Mouse (Mus musculus): ENCODE measurements around the gene Cpeb3.
"Not testable (repeated sequence)": the region's sequence is repeated elsewhere in the genome, so short reads cannot be mapped to it uniquely, and the experiment has no call there.

Gene Cpeb3

GRCm38 (mm10) chr19:37208176-37208755, at the start of gene Cpeb3:
TSS of gene Cpeb3 (minus strand) at chr19:37208601.
- DNase-seq (ENCODE audit: low spot score) = peak; percentile 42

DNA sequence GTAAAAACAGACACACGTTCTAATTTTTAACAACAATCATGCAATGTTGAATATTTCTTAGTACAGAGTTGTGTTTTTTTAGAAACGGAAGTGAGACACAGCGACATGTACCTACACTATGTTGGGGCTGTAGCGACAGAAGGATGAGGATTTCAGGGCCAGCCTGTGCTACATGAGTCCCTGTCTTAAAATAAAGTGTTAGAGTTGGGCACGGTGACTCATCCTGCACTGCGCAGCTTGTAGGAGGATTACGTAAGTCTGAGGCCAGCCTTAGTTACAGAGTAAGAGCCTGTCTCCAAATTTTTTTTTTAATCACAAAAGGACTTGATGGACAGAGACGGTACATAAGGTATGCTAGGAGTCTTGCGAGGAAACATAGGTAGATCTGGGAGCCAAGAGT, 46.9 kb upstream of the Cpeb3 start:
- DNase-seq (ENCODE audit: low spot score) = no peak

DNA sequence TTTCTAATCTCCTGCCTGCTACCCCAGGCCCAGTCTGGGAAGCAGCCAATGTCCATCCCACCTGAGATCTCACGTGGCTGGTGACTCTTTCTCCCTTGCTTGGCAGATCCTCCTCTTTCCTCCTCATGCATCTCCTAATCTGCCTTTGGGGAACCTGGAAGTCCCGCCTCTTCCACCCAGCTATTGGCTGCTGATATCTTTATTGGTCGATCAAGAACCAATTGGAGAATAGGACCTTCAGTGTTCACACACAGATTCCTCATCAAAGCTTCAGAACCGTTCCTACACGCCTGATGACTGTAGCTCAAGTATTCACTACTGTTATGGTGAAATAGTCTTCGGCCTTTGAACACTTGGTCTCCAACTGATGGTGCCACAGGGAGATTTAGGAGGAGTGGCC, 43.7 kb upstream of the Cpeb3 start:
- DNase-seq (ENCODE audit: low spot score) = no peak

GRCm38 (mm10) chr19:37248199-37248598, 39.8 kb upstream of the Cpeb3 start:
- DNase-seq (ENCODE audit: low spot score) = no peak

DNA sequence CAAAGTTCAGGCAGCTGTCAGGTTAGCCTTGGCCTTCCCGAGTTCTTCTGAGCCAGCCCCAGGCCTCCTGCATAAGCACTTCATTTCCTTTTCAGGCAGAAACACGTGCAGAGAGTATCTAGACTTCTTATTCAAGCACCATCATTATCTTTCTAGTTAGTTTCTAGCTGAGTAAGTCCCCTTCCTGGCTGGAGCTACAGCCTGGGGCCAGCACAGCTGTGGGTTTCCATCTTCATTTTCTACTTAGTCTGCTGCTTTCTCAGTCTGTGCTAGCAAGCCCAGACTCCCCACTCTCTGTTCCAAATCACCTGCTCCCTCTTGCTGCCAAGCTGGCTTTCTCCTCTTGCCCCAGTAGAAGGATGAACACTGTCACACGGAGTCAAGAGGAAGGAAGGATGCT, 38.5 kb upstream of the Cpeb3 start:
- DNase-seq (ENCODE audit: low spot score) = no peak

DNA sequence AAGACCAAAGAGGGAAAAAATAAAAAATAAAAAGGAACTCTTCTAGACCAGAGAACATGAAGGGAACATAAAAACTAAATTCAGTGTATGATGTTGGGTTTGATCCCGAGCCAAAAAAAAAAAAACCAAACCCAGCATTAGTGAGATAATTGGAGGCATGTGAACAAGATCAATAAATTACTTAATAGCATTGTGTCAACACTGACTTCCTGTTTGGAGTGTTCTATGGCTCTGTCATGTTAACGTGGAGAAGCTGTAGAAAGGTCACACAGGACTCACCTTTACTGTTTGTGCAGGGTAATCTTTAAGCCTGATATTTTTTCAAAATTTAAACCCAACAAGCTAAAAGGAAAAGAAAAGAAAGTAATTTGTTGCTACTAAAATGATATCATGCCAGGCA, 34.3 kb upstream of the Cpeb3 start:
- DNase-seq (ENCODE audit: low spot score) = no peak

DNA sequence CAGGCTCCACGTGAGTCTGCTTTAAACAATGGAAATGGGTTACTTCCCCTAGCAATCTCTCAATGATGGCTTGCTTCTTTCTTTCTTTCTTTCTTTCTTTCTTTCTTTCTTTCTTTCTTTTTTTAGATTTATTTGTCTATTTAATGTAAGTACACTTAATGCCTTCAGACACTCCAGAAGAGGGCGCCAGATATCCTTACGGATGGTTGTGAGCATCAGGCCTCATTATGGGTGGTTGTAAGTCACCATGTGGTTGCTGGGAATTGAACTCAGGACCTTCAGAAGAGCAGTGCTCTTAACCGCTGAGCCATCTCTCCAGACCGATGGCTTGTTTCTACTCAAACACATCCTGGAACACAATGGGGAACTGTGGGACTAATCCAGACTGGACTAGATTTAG, 32.8 kb upstream of the Cpeb3 start:
- no peak for DNase-seq (ENCODE audit: low spot score)

GRCm38 (mm10) chr19:37239096-37239495, 30.7 kb upstream of the Cpeb3 start:
- peak; percentile 28 for DNase-seq (ENCODE audit: low spot score)

DNA sequence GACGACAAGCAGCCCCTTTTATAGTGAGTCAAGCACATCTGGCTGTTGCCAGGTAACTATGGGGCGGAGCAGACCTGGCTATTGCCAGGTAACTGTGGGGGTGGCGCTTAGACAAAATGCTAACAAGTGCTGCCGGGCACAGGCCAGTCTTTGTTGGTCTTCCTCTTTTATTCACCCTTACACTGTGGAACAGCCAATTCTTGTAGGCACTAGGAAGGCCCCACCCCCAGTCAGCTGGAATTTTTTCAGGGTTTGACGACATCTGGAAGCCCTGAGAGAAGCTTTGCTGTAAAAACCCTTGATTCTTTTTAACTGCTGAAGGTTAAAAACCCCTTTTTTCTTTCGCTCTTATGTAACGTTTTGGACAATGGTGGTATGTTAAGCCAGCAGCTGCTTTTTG, 30.2 kb upstream of the Cpeb3 start:
- peak; percentile 35 for DNase-seq (ENCODE audit: low spot score)

GRCm38 (mm10) chr19:37237712-37238437, 29.5 kb upstream of the Cpeb3 start:
- DNase-seq (ENCODE audit: low spot score) = peak; percentile 72

DNA sequence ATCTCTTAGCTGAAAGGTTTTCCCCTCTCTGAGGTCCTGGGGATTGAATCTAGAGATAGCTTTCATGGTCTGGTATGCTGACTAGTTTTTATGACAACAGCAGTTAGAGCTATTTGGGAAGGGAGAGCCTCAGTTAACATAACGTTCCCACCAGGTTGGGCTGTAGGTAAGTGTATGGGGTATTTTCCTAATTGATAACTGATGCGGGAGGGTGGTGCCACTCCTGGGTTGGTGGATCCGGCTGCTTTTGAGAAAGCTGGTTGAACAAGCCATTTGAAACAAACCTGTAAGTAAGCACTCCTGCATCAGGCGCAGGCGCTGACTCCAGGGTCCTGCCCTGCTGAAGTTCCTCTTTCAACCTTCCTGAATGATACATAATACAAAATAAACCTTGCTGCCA, 28.9 kb upstream of the Cpeb3 start:
- DNase-seq (ENCODE audit: low spot score) = peak; percentile 37

DNA sequence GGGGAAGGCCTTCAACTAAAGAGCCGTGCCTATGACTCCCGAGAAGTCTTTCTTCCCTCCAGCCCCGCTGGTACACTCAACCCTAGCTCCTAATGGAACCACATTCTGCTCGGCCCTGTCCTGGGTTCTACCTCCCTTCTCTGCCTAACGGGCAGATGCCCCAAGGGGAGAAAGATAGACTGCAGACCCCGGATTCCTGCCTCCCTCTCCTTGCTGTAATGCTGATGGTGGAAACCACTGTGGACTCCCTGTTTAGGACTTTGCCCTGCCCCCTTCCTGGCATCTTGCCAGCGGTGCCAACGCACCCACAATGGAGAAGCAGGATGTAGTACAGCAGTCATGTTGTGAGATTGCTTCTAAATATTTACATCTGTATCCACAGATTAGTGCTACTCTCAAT, 27.4 kb upstream of the Cpeb3 start:
- peak; percentile 54 for DNase-seq (ENCODE audit: low spot score)

DNA sequence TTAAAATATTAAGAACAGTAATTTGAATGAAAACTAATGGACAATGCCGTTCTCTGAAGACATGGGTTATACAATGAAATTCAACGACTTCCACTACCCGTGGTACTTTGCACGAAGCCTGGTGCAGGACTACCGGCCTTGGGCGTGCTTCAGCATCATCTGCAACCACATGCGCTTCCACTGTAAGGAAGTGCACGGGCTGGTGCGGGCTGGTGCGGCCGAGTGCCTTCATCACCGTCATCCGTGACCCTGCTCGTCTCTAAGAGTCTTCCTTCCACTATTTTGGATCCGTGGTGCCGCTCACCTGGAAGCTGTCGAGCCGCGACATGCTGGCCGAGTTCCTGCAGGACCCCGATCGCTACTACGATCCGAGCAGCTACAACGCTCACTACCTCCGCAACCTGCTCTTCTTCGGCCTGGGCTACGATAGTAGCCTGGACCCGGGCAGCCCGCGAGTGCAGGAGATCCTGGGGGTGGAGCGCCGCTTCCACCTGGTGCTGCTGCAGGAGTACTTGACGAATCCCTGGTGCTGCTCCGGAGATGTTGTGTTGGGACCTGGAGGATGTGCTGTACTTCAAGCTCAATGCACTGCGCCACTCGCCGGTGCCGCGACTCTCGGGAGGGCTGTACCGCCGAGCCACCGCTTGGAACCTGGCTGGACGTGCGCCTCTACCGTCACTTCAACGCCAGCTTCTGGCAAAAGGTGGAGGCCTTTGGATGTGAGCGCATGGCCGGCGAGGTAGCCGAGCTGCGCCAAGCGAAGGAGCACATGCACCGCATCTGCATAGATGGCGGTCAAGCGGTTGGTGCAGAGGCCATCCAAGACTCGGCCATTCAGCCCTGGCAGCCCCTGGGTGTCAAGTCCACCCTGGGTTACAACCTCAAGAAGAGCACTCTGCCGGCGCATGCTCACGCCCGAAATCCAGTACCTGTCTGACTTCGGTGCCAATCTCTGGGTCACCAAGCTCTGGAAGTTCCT, 25.4 kb upstream of the Cpeb3 start:
- DNase-seq (ENCODE audit: low spot score) = peak; percentile 43

GRCm38 (mm10) chr19:37232598-37232997, 24.2 kb upstream of the Cpeb3 start:
- DNase-seq (ENCODE audit: low spot score) = not testable (repeated sequence)

DNA sequence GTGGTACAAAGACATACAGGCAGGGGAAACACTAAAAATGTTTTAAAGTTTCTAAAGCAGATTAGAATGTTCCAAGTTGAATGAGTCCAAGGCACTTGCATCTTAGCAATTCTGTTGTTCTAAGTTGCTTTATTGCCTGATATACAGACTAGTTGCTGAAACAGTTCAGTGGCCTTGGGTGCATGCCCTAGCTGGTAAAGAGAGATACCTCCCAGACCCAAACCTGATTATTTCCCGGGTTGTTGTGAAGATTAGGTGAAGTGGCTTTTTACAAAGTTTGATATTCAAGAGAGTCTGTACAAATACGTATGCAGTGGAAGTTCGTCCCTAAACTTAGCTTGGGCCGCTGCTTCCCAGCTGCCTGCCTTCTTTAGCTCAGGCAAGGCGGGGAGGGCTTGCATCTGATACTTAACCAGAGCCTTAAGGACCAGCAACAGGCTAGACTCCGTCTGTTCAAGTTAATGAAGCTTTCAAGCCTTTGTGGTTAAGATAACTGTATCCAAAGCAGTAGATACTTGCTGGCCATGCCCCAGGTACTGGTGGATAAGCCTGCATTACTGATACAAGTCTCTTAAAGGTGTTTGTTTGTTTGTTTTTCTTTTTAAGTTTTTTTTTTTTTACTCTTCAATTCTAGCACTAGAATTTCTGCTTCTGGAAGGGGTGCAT, 16.9 kb upstream of the Cpeb3 start:
- DNase-seq (ENCODE audit: low spot score) = no peak

DNA sequence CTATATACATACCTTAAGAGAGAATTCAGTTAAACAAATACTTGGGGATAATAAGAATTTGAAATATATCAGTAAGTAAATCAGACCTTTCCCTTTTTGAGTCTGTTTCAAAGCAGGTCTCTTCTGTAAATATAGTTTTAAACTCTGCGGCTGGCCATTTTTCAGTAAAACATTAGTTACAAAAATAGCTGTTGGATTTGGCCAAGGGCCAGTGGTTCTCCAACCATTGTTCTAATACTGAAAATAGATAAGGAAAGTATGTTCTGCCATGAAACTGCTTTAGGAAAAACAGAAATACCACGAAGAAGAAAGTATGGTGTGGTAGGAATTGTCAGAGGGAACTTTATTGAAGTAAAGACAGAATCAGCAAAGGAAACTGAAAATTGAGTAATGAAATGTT, 6.3 kb upstream of the Cpeb3 start:
- no peak for DNase-seq (ENCODE audit: low spot score)

- no peak for DNase-seq (ENCODE audit: low spot score)
Measured at GRCm38 (mm10) chr19:37211416-37211815, 3.0 kb upstream of the Cpeb3 start.

DNA sequence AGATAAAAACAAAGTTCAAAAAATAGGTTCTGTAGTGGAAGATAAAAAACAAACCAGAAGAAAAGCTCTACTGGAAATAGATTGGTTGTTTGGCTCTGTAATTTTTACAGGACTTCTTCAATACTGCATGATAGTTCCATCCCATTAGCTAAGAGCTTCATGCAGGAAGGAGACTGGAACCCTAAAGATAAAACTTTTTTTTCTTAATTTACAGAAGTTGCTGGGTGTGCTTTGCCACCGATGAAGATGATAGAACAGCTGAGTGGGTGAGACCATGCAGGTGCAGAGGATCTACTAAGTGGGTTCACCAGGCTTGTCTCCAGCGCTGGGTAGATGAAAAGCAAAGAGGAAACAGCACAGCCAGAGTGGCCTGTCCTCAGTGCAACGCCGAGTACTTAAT, 2.1 kb upstream of the Cpeb3 start:
- DNase-seq (ENCODE audit: low spot score) = no peak

DNA sequence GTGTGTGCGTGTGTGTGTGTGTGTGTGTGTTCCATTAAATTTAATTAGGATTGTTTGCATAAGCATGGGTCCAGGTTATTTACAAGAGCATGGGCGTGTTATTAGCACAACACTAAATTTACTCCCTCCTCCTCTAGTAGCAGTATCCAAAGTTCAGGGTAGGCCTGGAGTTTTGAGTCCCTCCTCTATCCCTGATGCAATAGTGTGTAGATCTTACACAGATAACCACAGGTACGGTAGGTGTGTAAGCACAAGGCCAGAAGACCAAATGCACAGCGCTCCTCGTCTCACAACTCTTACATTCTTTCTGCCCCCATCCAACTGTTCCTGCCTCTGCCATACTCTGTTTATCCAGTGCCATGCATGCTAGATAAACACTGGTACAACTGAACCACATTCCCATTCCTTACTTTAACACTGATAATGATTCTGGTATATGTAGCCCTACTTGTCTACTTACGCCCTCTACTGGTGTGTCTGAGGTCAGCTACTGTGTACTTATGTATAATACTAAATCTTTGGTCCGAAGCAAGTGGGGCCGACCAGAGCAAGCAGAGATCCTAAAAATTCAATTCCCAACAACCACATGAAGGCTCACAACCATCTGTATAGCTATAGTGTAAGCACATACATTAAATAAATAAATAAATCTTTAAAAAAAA, 1.2 kb upstream of the Cpeb3 start:
- DNase-seq (ENCODE audit: low spot score) = no peak

DNA sequence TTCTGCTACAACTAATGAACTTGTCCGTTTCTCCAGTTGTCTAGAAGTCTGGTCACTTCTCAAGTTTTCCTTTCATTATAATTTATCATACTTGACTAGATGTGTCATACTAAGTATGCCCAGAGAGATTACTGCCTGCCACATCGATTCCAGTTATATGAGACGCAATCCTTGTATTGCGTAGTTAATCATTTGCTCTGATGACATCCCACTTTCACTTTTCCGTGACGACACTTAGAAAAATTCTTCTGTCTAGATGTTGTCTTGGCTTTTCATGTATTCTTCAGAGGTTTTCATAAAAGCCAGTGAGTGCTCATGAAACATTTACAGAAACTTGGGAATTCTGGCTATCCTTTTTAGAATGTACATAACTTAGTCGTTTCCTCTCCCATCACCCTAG, 585 bp upstream of the Cpeb3 start:
- no peak for DNase-seq (ENCODE audit: low spot score)

GRCm38 (mm10) chr19:37207303-37208175, 862 bp downstream of the Cpeb3 start, which contains the start of gene March5:
TSS of gene March5 (plus strand) at chr19:37207543.
- DNase-seq (ENCODE audit: low spot score) = peak; percentile 78
